Mouse (Mus musculus) B cell, adult 67 days (primary cell): ENCODE results near the gene Hsp90aa1. TPM values are rescaled to one million over a fixed set of nuclear protein-coding genes. Genes with fewer than 3 reads are reported as not detected.

Experiments used
- total RNA-seq, 2 experiments: library from RNA; stranded (reverse); gene quantifications; 4 replicates each; pipeline ENCODE4 v1.2.4; 2023

Gene Hsp90aa1
- total RNA-seq: 100 to 1,000 TPM; 460 to 702 TPM

DNA sequence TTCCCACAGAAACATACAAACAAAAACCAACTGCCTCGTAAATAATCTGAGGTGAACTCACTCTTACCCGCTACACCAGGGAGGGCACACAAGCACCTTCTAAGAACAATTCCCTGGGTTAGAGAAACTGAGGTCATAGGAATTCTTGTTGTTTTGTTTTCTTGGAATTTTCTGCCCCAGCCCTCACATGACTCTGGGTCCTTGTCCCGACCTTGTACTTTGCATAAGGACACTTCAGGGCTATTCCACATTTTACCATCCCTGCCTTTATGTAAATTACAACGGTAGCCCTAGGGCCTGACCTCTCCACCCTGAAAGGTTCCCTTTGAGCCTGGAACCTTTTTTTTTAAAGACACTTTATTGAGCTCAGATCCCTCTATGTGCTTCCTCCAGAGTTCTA, at the start of gene Hsp90aa1:
Gene Hsp90aa1 (minus strand): TSS at position 173 of the 400 bp plus-strand sequence.

DNA sequence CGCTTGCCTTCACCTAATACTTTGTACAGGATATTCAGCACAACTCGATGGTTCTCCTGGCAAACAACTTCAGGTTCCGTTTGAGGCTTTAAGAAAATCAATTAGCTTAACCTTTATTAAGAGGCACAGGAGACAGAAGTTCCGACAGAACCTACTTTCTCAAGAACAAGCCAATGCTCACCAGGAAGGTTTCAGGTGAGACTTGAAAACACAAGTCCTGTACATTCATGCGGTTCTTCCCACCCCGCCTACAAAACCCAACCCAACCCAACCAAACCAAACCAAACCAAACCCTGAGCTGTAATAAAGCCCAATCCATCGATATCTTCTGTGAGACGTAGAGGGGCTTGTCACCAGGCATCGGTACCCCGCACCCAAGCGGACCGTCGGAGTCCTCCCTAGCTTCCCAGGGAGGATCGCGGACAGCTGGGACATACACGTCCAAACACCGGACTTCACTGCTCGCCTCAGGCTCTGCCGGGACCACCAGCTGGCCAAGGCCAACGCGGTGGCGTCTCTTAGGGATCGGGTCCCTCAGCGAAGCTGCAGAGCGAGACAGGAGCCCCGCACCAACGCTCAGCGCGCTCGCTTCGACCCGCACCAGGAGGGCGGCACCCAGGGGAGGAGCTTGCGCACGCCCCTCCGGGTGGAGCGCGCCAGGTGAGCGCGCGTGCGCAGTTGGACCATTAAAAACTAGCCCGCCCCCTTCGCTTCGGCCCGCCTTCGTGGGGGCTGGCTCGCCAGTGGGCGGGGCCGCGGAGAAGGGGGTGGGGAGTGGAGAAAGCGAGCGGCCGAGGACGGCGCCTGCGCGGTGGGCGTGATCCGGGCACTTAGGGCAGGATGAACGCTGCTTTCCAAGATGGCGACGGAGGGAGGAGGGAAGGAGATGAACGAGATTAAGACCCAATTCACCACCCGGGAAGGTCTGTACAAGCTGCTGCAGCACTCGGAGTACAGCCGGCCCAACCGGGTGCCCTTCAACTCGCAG, 34.9 kb upstream of the Hsp90aa1 start, which contains the start of gene Wdr20:
Gene Wdr20 (plus strand): TSS at position 775 of the 988 bp plus-strand sequence.

DNA sequence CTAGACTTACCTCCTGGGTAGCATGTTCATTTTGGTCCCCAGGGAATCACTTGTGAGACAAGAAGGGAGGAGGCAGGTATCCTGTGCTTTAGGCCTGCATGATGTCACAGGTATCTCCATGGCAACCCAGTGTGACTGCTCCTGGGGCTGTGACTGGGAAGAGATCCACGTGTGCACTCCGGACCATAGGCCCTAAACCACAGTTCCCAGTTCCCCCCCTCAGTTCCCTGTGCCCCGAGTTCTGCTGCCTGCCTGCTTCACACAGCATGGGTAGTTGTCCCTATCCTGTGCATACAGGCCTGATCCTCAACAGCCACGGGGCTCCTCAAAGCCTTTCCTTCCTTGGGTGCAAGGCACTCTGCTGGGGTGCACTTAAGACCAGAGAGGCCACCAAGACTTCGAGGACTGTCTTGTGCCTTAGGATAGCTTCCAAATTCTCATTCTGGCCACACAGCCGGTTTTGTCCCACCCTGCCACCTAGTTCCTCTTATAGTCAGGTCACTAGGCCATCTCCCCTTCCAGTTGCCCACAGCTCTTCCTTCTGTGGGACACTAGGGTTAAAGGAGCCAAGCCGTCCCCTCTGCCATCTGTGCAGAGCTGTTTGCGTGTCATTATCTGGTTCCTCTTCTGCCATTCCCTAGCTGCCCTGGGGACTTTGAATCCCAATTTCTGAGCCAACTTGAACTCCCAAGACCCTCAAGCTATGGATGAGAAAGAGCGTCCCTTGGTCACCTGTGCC, 19.8 kb downstream of the Hsp90aa1 start, which contains the start of gene 1700001K19Rik:
Gene 1700001K19Rik (minus strand): TSS at position 59 of the 739 bp plus-strand sequence.

Other genes with a start within 250 kb of the Hsp90aa1 start
- 100 to 1,000 TPM; 152 to 157 TPM for gene Dync1h1, start 101.3 kb downstream of the Hsp90aa1 start, total RNA-seq
- gene 1700001K19Rik, start 20.1 kb downstream of the Hsp90aa1 start, total RNA-seq: not detected
- 10 to 100 TPM; 69.3 to 85.7 TPM for gene Wdr20, start 35.2 kb upstream of the Hsp90aa1 start, total RNA-seq
- not detected for gene Mok, start 138.2 kb upstream of the Hsp90aa1 start, total RNA-seq
- 10 to 100 TPM; 17.1 to 17.3 TPM for gene Zfp839, start 147.5 kb upstream of the Hsp90aa1 start, total RNA-seq
- gene Cinp, start 186.4 kb upstream of the Hsp90aa1 start, total RNA-seq: 10 to 100 TPM; 25.3 to 38.6 TPM
- 1 to 10 TPM; 7.8 to 8.6 TPM for gene Tecpr2, start 186.5 kb upstream of the Hsp90aa1 start, total RNA-seq